Mouse (Mus musculus): Measurements from ENCODE around the gene Arpin.

- TF ChIP-seq CTCF (IDR thresholded peaks at IDR 0.05) = no peak
- no peak for TF ChIP-seq EP300 (IDR thresholded peaks at IDR 0.05)
These were observed 40.4 kb downstream of the Arpin start for GRCm38 (mm10) chr7:79894790-79895189.
